Mouse (Mus musculus): ENCODE results near the gene Snrpe. TPM values are rescaled to one million over a fixed set of nuclear protein-coding genes. Genes with fewer than 3 reads are reported as not detected.

The Snrpe gene
- polyA plus RNA-seq (2012; ENCODE audit: insufficient read depth, low replicate concordance): 14.8 TPM in 1 of 2 replicates, not detected in the other

DNA sequence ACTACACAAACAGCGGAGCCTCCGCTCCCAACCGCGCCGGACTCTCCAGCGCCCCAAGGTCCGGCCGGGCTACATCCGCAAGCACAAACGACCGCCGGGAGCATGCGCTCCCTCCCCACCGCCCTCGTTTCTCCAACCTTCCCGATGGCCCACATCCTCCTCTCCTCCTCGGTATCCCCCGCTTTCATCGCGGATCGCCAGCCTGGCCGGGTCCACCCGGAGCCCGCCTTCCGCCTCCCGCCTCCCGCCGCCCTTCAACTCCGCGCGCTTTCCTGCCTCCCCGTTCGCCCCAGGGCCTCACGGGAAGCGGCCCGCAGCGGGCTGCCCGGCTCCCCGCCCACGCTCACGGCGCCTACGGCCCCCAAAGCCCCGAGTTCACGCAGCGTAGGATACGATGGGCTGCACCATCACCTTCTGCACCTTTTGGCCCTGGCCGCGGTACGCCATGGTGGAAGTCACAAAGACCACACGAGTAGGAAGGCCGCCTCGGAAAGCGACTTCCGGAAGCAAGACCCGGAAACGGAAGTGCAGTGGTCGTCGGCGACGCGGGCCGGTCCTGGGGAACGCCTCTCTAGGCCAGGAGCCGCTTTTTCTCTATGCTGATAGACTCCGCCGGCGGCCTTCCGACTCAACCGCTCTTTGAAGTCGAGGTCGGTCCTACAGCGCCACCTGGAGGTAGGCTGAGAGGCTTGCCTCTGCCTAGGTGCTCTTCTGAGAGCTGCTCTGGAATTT, at the start of gene Snrpe:
Gene Snrpe (minus strand): TSS at position 521 of the 732 bp plus-strand sequence.
- no peaks in the 10 kb centered on the region for H3K9me3 ChIP-seq
- TF ChIP-seq GATA1 (IDR thresholded peaks at IDR 0.05; ENCODE audit: borderline replicate concordance, low read length) (no peak), FLI1 (IDR thresholded peaks at IDR 0.05; ENCODE audit: low read length) (peak; percentile 97)
- H3K27me3 ChIP-seq (replicated peaks): no peaks in the 10 kb centered on the region
- H3K4me1 ChIP-seq: peaks cover 17% of the 10 kb centered on the region
- peak within 1 kb of the TSS; percentile 98 for H3K4me3 ChIP-seq (replicated peaks)
- peaks cover 50% of the 10 kb centered on the region for H3K36me3 ChIP-seq (replicated peaks; ENCODE audit: low read length)

GRCm38 (mm10) chr1:133658878-133659277, 48.8 kb upstream of the Snrpe start:
- H3K4me1 ChIP-seq: peaks cover 64% of the 10 kb centered on the region
- no peaks in the 10 kb centered on the region for H3K27me3 ChIP-seq (replicated peaks)
- H3K9me3 ChIP-seq: no peaks in the 10 kb centered on the region
- no peak overlapping the region for H3K4me3 ChIP-seq (replicated peaks)
- no peak for TF ChIP-seq FLI1 (IDR thresholded peaks at IDR 0.05; ENCODE audit: low read length)
- TF ChIP-seq GATA1 (IDR thresholded peaks at IDR 0.05; ENCODE audit: borderline replicate concordance, low read length): no peak
- H3K36me3 ChIP-seq (replicated peaks; ENCODE audit: low read length): peaks cover 48% of the 10 kb centered on the region

DNA sequence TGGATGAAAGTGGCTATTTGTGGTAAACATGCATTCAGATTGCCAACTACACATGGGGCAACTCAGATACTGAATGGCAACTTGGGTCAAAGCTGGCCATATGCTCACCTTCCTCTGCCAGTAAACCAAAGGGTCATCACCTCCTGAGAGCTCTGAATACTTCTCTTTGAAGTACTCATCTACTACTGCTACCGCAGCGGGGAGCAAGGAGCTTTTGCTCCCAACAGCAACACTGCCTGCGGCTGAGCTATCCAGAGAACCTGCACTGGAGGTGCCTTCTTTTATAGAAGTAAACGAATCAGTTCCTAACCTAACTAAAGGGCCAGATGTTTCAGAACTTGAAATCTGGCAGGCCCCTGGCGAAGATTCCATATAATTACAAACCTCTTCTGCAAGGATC, 46.7 kb upstream of the Snrpe start:
- Histone ChIP-seq H3K4me1 (peaks cover 68% of the 10 kb centered on the region), H3K27me3 (replicated peaks) (no peaks in the 10 kb centered on the region), H3K9me3 (no peaks in the 10 kb centered on the region), H3K36me3 (replicated peaks; ENCODE audit: low read length) (peaks cover 66% of the 10 kb centered on the region), H3K4me3 (replicated peaks) (no peak overlapping the region)
- TF ChIP-seq GATA1 (IDR thresholded peaks at IDR 0.05; ENCODE audit: borderline replicate concordance, low read length) (no peak), FLI1 (IDR thresholded peaks at IDR 0.05; ENCODE audit: low read length) (no peak)

- peaks cover 73% of the 10 kb centered on the region for H3K36me3 ChIP-seq (replicated peaks; ENCODE audit: low read length)
- H3K27me3 ChIP-seq (replicated peaks): no peaks in the 10 kb centered on the region
- H3K4me1 ChIP-seq: peaks cover 59% of the 10 kb centered on the region
- no peaks in the 10 kb centered on the region for H3K9me3 ChIP-seq
- H3K4me3 ChIP-seq (replicated peaks): no peak overlapping the region
- no peak for TF ChIP-seq GATA1 (IDR thresholded peaks at IDR 0.05; ENCODE audit: borderline replicate concordance, low read length)
- TF ChIP-seq FLI1 (IDR thresholded peaks at IDR 0.05; ENCODE audit: low read length): no peak
These were observed 42.9 kb upstream of the Snrpe start for GRCm38 (mm10) chr1:133653033-133653432.

- Histone ChIP-seq H3K4me1 (peaks cover 39% of the 10 kb centered on the region), H3K4me3 (replicated peaks) (no peak overlapping the region), H3K9me3 (no peaks in the 10 kb centered on the region), H3K36me3 (replicated peaks; ENCODE audit: low read length) (peaks cover 80% of the 10 kb centered on the region), H3K27me3 (replicated peaks) (no peaks in the 10 kb centered on the region)
- TF ChIP-seq GATA1 (IDR thresholded peaks at IDR 0.05; ENCODE audit: borderline replicate concordance, low read length): no peak
- no peak for TF ChIP-seq FLI1 (IDR thresholded peaks at IDR 0.05; ENCODE audit: low read length)
These were observed 40.4 kb upstream of the Snrpe start for GRCm38 (mm10) chr1:133650288-133651055.

GRCm38 (mm10) chr1:133645652-133646051, 35.6 kb upstream of the Snrpe start:
- peaks cover 14% of the 10 kb centered on the region; the same call in 1 of the 2 replicates for H3K4me1 ChIP-seq
- H3K9me3 ChIP-seq: no peaks in the 10 kb centered on the region
- no peaks in the 10 kb centered on the region for H3K27me3 ChIP-seq (replicated peaks)
- no peak for TF ChIP-seq FLI1 (IDR thresholded peaks at IDR 0.05; ENCODE audit: low read length)
- TF ChIP-seq GATA1 (IDR thresholded peaks at IDR 0.05; ENCODE audit: borderline replicate concordance, low read length): no peak
- H3K4me3 ChIP-seq (replicated peaks): no peak overlapping the region
- peaks cover 92% of the 10 kb centered on the region for H3K36me3 ChIP-seq (replicated peaks; ENCODE audit: low read length)

DNA sequence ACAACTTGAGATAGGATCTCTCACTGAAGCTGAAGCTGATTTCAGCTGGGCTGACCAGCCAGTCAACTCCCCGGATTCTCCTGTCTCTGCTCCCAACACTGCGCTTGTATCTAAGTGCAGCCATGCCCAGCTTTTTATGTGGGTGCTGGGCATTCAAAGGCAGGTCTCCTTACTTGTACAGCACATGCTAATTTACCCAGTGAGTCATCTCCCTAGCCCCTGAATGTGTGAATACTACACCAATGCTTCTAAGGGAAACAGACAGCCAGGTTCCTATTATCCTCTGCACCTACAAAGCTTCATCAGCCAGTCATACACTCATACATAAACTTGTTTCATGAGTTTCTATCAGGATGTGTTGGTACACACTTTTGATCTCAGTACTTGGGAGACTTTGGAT, 31.1 kb upstream of the Snrpe start:
- no peaks in the 10 kb centered on the region for H3K9me3 ChIP-seq

DNA sequence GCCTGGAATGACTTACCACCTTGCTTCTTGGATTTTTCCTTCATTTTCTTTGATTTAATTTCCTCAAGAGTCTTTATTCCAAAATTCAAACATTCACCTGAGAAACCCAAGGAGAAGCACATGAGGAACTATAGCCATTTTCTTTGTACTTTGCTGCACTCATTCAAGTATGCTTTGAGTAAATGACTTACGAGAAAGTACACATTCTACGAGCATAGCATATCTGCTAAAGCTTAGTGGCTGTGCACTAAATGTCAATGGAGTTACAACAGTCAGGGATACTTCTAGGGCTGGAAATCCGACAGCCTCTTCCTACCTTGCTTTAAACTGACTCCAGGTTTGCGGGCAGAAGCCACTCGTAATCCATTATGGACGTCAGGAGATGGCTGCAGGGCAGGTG, 28.4 kb upstream of the Snrpe start:
- no peaks in the 10 kb centered on the region for H3K9me3 ChIP-seq
- H3K36me3 ChIP-seq (replicated peaks; ENCODE audit: low read length): peaks cover 98% of the 10 kb centered on the region
- no peaks in the 10 kb centered on the region for H3K27me3 ChIP-seq (replicated peaks)
- TF ChIP-seq FLI1 (IDR thresholded peaks at IDR 0.05; ENCODE audit: low read length) (no peak), GATA1 (IDR thresholded peaks at IDR 0.05; ENCODE audit: borderline replicate concordance, low read length) (no peak)
- 0 out of 2 replicates have a peak, but pooled peaks cover 3% of the 10 kb centered on the region for H3K4me1 ChIP-seq
- no peak overlapping the region for H3K4me3 ChIP-seq (replicated peaks)

More for the DNA sequence above, 31.1 kb upstream of the Snrpe start:
- Histone ChIP-seq H3K36me3 (replicated peaks; ENCODE audit: low read length) (peaks cover 99% of the 10 kb centered on the region), H3K4me3 (replicated peaks) (no peak overlapping the region), H3K4me1 (0 out of 2 replicates have a peak, but pooled peaks cover 3% of the 10 kb centered on the region), H3K27me3 (replicated peaks) (no peaks in the 10 kb centered on the region)
- no peak for TF ChIP-seq FLI1 (IDR thresholded peaks at IDR 0.05; ENCODE audit: low read length)

DNA sequence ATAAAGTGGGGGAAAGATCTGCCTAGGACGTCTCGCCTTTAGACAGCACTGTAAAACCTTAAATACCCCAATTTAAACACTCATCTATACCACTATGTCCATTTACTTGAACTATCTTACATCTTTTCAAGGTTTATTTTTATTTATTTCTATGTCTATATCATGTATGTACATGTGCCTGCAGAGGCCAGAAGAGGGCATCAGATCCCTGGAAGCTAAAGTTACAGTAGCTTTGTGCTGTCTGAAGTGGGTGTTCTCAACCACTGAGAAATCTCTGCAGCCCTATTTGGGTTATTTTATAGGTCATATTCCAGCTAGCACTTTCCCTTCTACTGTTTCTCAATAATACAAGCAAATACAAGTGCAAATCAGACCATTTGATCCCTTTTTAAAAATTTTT, 22.1 kb upstream of the Snrpe start:
- H3K36me3 ChIP-seq (replicated peaks; ENCODE audit: low read length): peaks cover 99% of the 10 kb centered on the region
- H3K4me1 ChIP-seq: 0 out of 2 replicates have a peak, but pooled peaks cover 3% of the 10 kb centered on the region
- no peaks in the 10 kb centered on the region for H3K27me3 ChIP-seq (replicated peaks)
- no peak overlapping the region for H3K4me3 ChIP-seq (replicated peaks)
- TF ChIP-seq FLI1 (IDR thresholded peaks at IDR 0.05; ENCODE audit: low read length) (no peak), GATA1 (IDR thresholded peaks at IDR 0.05; ENCODE audit: borderline replicate concordance, low read length) (no peak)
- no peaks in the 10 kb centered on the region for H3K9me3 ChIP-seq

GRCm38 (mm10) chr1:133625052-133625451, 15.0 kb upstream of the Snrpe start:
- H3K4me3 ChIP-seq (replicated peaks): no peak overlapping the region
- H3K4me1 ChIP-seq: no peaks in the 10 kb centered on the region
- H3K9me3 ChIP-seq: no peaks in the 10 kb centered on the region
- TF ChIP-seq GATA1 (IDR thresholded peaks at IDR 0.05; ENCODE audit: borderline replicate concordance, low read length): no peak
- TF ChIP-seq FLI1 (IDR thresholded peaks at IDR 0.05; ENCODE audit: low read length): no peak
- H3K36me3 ChIP-seq (replicated peaks; ENCODE audit: low read length): peaks cover 93% of the 10 kb centered on the region
- no peaks in the 10 kb centered on the region for H3K27me3 ChIP-seq (replicated peaks)
